Mouse (Mus musculus) MEL (cell line): ENCODE results near the gene Sh2b2.

ENCODE experiments used
- CTCF ChIP-seq, 3 experiments: IDR thresholded peaks in 2 of 3; conservative IDR thresholded peaks in 1 of 3; 2 replicates each; pipeline ENCODE4 v1.5.1; 2011 to 2012; ENCODE audit warnings: low read length in 3 of 3, low read depth in 2 of 3, mild to moderate bottlenecking in 2 of 3, improper control_type of control experiment in 1 of 3, inconsistent platforms in 1 of 3, mixed read lengths in 1 of 3, moderate library complexity in 1 of 3; ENCODE audit not compliant: control insufficient read depth in 1 of 3, insufficient read depth in 1 of 3, poor library complexity in 1 of 3, severe bottlenecking in 1 of 3
- EP300 ChIP-seq, 2 experiments: IDR thresholded peaks; 2 replicates each; pipeline ENCODE4 v1.6.1; 2011; ENCODE audit warnings: improper control_type of control experiment in 2 of 2, low read length in 2 of 2, low read depth in 1 of 2, mild to moderate bottlenecking in 1 of 2
- GATA1 ChIP-seq: IDR thresholded peaks from 2 replicates; pipeline ENCODE4 v1.6.1; 2011; ENCODE audit warnings: low read depth, low read length, improper control_type of control experiment
- NELFE ChIP-seq: IDR thresholded peaks from 2 replicates; pipeline ENCODE4 v1.6.1; 2011; ENCODE audit warnings: low read depth, low read length, improper control_type of control experiment
- POLR2A ChIP-seq, 2 experiments: IDR thresholded peaks; 2 replicates each; pipeline ENCODE4 v1.6.1; 2011 to 2012; ENCODE audit warnings: low read length in 2 of 2, mild to moderate bottlenecking in 2 of 2, control low read depth in 1 of 2, improper control_type of control experiment in 1 of 2, low read depth in 1 of 2, moderate library complexity in 1 of 2; ENCODE audit not compliant: control insufficient read depth in 1 of 2, insufficient read depth in 1 of 2, poor library complexity in 1 of 2
- RAD21 ChIP-seq: IDR thresholded peaks from 2 replicates; pipeline ENCODE4 v1.6.1; 2011; ENCODE audit warnings: mild to moderate bottlenecking, low read depth, low read length, improper control_type of control experiment
- RCOR1 ChIP-seq: IDR thresholded peaks from 2 replicates; pipeline ENCODE4 v1.6.1; 2012; ENCODE audit warnings: low read depth, mild to moderate bottlenecking, inconsistent platforms, low read length, improper control_type of control experiment
- TAL1 ChIP-seq: IDR thresholded peaks from 2 replicates; pipeline ENCODE4 v1.6.1; 2012; ENCODE audit warnings: mild to moderate bottlenecking, inconsistent platforms, low read length, moderate library complexity, mixed read lengths
- TCF12 ChIP-seq: IDR thresholded peaks from 2 replicates; pipeline ENCODE4 v1.6.1; 2014; ENCODE audit warnings: low read depth, mild to moderate bottlenecking, inconsistent platforms, low read length, improper control_type of control experiment, moderate library complexity

- TF ChIP-seq RCOR1 (no peak), POLR2A (IDR thresholded peaks at IDR 0.05; ENCODE audit: control insufficient read depth in 1 of 2, insufficient read depth in 1 of 2, low read depth in 1 of 2, low read length in 2 of 2, poor library complexity in 1 of 2) (no peak), NELFE (no peak), EP300 (IDR thresholded peaks at IDR 0.05; ENCODE audit: low read depth in 1 of 2, low read length in 2 of 2) (no peak), GATA1 (no peak), TCF12 (no peak), CTCF (IDR thresholded peaks at IDR 0.05 in 2 of 3, conservative IDR thresholded peaks at IDR 0.05 in 1 of 3; ENCODE audit: control insufficient read depth in 1 of 3, insufficient read depth in 1 of 3, low read depth in 2 of 3, low read length in 3 of 3, poor library complexity in 1 of 3, severe bottlenecking in 1 of 3) (no peak), RAD21 (no peak), TAL1 (no peak)
Measured at GRCm38 (mm10) chr5:136292361-136292760, 46.0 kb upstream of the Sh2b2 start.
